Mouse (Mus musculus) lung, postnatal 25 days (tissue): Measurements from ENCODE around the gene Cnot11.

Experiments used
- DNase-seq: peaks from one replicate; pipeline ENCODE4 v3.0.0; 2022; ENCODE audit warnings: low spot score

Cnot11 gene

GRCm38 (mm10) chr1:39535515-39536311 lies 921 bp downstream of the Cnot11 start:
- peak; percentile 98 for DNase-seq

- DNase-seq: no peak
Observed at GRCm38 (mm10) chr1:39536701-39537100, 1.9 kb downstream of the Cnot11 start.

DNA sequence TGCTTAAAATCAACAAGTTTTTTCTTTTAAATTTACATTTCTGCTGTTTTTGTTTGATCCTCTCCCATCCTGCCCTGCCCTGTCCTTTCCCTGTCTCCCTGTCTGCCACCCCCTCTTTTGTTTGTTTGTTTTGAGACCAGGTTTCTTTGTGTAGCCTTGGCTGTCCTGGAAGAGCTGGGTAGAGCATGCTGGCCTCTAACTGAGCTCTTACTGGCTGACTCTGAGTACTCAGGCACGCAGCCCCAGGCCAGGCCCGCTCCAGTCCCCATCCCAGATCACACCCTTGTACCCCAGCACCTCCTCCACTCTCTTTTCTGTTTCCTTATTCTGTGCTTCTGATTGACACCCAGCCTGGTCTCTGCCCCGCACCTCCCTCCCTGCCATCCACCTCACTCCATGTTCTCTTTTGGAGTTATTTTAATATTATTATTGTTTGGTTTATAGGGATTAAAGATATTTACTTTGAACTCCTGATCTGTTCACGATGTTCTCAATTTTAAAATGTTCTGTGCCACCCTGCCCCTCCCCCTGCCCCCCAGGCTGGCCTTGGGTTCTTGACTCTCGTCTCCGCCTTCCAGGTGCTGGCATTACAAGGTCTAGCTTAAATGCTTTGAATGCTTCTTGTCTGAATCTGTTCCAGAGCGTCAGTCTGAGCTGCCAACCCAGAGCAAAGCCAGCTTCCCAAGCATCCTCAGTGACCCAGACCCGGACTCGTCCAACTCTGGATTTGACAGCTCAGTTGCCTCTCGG lies 3.0 kb downstream of the Cnot11 start:
- no peak for DNase-seq

- DNase-seq: no peak
Observed at GRCm38 (mm10) chr1:39540592-39540991, 5.8 kb downstream of the Cnot11 start.

DNA sequence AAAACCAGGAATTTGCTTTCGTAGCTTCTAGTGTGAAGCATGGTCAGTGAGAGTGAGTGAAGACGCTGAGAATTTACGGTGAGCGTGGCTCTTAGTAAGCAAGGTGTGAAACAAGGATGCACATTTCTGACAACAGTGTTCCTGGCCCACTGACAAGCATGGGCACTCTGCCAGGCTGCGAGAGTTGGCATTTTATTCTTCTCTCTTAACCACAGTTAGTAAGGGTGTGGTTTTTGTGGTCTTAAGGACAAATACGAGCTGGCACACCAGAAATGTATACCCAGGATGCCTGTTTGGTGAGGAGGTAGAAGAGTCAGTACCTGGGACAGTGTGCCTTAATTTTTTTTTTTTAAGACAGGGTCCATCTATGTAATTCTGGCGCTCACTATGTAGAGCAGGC lies 10.8 kb downstream of the Cnot11 start:
- no peak for DNase-seq

- DNase-seq: no peak
Observed at GRCm38 (mm10) chr1:39546160-39546866, 11.5 kb downstream of the Cnot11 start.

DNA sequence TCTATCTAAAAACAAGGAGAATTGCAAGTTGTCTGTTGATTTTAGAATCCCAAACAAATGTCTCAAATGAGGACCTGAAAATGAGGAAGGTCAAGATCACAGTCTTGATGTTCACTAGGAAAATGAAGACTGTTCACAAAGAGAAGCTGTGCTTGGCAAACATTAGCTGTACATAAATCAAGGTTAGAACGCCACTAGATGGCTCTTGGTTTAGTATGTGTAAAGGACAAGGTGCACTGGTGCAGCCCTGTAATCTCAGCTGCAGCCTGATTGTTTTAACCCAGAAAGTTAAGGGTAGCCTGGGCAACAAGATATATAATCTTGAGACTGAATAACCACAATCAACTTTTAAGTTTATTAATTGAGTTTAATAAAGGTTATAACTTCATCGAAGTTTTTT lies 12.4 kb downstream of the Cnot11 start:
- no peak for DNase-seq

DNA sequence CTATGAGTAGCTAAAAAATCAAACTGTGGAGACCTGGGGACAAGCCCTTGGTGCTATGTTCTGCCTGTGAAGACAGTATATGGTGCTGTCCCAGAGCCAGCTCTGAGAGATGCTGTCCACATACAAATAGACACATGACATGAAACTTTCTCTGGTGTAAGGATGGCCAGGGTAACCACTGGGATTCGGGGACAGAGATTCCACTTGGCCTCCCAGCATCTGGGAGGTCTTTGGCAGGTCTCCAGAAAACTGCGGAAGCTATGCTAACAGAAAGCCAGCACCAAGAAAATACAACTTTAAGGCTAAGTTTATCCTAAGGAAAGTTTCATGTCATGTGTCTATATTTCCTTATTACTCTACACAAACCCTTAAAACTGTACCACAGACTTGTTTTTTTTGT lies 15.0 kb downstream of the Cnot11 start:
- DNase-seq: no peak

DNA sequence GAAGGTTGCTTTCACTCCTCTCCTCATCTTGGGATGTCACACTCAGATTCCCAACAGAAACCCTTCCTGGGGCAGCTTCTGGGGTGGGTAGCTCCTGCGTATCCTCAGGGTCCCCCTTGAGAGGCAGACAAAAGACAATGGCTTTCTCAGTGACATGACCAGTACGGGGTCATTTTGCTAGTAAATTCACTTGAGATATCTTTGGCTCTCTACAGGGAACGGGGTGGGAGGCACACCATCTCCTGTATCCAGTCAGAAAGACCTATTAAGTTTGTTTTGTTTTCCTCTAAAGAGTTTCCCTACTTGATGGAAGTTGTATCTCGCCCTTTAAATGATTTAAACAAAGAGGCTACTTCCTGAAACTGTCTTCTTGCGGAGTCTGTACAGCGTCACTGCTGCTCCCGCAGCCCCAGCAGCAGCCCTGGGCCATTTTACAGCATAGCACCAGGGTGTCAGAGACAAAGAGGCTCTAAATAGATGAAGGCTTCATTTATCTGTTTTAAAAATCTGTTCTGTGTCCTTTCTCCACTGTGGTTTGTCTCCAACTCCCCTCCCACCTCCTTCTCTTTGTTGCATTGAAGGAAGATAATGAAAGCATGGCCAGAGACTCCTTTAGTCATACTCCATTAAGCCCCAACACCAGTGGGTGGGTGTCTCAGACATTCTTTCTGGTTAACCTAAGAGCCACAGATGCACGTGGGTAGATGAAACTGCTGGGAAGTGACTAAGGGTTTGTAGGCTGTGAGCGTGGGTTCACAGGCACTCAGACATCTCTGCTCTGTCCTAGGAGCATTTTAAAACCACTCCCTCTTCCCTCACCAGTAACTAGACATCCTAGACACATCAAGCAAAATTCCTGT lies 21.0 kb downstream of the Cnot11 start:
- DNase-seq: no peak

DNA sequence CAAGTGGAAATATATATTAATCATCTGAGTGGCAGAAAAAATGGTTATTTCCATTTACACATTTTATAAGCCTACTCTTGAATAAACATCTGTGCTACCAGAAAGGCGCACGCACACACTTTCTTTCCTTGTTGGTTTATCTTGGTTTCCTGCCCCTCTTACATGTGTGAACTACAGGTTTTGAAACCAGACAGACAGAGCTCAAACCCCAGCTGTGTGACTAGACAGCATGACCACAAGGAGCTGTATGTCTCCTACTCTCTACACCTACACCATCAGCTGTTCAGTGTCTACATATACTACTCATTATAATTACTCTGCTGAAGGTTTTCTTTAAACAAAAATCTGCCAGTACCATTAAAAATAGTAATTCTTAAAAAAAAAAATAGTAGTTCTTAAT lies 24.2 kb downstream of the Cnot11 start:
- DNase-seq: no peak

- DNase-seq: no peak
Observed at GRCm38 (mm10) chr1:39561920-39562319, 27.1 kb downstream of the Cnot11 start.

- no peak for DNase-seq
Observed at GRCm38 (mm10) chr1:39563161-39563560, 28.4 kb downstream of the Cnot11 start.

DNA sequence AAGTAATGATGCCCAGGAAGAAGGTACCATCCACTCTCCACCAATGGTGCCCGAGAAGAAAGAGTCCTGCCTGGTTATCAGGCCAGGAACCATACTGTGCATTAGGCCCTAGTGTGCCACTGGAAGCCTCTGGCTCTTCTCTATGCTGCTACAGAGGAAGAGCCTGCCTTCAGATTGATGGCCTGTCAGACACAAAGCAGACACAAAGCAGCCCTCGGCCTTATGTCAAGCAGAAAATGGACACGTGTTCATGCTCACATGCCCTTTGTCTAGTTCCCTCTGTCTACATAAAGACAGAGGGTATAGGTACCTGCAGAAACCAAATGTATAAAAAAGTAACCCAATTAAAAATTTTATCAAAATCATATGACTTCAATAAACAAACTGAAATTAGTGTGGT lies 29.8 kb downstream of the Cnot11 start:
- DNase-seq: no peak

DNA sequence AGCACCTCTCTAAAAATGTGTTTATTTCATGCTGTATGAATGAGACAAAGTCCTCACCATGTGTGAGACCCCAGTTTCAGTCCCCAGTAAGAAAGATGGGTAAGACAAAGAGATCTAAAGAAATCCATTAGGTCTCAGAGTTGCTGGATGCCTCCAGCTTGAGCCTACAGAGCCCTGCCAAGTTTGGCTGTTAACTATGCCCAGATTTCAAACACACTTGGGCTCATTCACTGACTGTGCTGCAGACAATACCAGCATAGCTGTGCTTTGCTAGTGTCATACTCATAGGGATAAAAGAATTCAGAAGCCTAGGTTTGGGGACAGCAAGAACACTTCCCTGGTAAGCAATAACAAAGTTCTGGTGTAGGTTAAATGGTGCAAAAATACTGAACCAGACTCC lies 33.3 kb downstream of the Cnot11 start:
- no peak for DNase-seq

DNA sequence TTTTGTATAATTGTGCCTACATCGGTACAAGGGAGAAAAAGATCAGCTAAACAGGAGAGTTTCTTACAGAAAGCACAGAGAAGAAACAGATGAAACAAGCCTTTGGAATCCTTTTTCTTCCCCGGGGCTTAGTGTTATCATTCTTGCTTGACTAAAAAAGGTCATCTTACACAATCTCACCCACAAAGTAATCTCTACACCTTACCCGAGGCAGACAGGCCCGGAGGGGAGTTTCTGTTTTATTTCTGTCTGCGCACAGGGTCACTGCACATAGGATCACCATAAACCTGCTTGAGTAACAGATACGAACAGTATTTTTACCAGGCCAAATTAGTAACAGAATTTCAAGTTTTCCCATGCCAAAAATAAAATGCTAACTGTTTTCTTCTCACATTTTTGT lies 36.9 kb downstream of the Cnot11 start:
- no peak for DNase-seq

DNA sequence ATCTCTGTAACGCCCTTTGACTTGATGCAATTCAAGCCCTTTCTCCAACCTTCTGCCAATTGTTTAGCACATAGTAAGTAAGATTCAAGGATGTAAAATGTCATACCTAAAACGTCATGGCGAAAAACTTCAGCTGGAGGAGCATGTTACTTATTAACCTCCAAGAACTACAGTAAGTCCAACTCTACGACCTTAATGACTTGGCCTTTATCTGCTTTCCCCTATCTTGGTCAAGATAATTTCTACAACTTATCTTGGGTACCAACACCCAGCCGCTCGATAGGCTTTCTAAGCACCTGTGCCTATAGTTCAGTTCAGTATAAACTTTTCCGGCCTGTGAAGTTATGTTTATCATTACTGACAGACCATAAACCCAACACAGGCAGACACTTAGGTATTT lies 39.1 kb downstream of the Cnot11 start:
- no peak for DNase-seq

DNA sequence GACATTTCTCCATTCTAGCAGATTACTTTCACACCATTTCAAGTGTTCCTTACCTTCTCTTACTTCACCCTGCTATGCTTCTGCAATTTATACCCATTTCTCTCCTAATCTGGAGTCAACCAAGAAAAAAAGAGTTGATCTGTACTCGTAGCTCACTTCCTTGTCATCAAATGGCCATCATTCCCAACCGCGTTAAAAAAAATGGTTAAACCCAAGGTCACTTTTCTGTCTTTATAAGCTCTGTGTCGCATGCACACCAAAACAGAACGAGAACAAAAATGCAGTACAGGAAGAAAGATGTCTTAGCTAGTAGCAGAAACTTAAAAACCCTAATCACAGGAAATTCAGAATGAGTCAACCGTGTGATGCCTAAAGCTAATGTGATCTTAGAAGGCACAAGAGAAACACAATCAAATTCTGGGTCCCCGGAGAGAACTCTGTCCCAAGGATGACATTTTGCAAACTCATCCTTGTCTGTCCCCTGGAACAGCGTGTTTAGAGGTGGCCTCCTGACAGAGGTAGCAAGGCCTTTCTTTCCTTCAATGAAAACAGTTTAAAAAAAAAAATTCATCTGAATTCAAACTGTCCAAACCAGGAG lies 41.1 kb downstream of the Cnot11 start:
- no peak for DNase-seq

GRCm38 (mm10) chr1:39576431-39577243 lies 41.8 kb downstream of the Cnot11 start:
- DNase-seq: peak; percentile 28

- DNase-seq: peak; percentile 95
Observed at GRCm38 (mm10) chr1:39577253-39577705, 42.5 kb downstream of the Cnot11 start, which contains the start of gene Rnf149. Gene Rnf149 (minus strand): TSS chr1:39577405.

- DNase-seq: peak; percentile 43
Observed at GRCm38 (mm10) chr1:39578446-39578845, 43.7 kb downstream of the Cnot11 start.
